Mouse (Mus musculus) brain, embryonic 14.5 days (tissue): ENCODE results near the gene Sync.

Source experiments
- CTCF ChIP-seq: fragments of 200-500 bp; IDR thresholded peaks from 2 replicates; pipeline ENCODE4 v1.5.1; 2012; ENCODE audit warnings: inconsistent platforms, mild to moderate bottlenecking, moderate library complexity, borderline replicate concordance; ENCODE audit not compliant: insufficient read depth, insufficient read length; ENCODE audit errors: extremely low read depth
- POLR2A ChIP-seq: fragments of 200-500 bp; IDR thresholded peaks from 2 replicates; pipeline ENCODE4 v1.6.1; 2012; ENCODE audit warnings: mild to moderate bottlenecking, inconsistent platforms, borderline replicate concordance; ENCODE audit not compliant: poor library complexity, insufficient read depth, insufficient read length, severe bottlenecking; ENCODE audit errors: extremely low read depth

- TF ChIP-seq POLR2A (no peak), CTCF (no peak)
Measured at GRCm38 (mm10) chr4:129259101-129259500, 28.3 kb upstream of the Sync start.
